Mouse (Mus musculus): ENCODE data around the gene Serpinf1.

Serpinf1 gene

DNA sequence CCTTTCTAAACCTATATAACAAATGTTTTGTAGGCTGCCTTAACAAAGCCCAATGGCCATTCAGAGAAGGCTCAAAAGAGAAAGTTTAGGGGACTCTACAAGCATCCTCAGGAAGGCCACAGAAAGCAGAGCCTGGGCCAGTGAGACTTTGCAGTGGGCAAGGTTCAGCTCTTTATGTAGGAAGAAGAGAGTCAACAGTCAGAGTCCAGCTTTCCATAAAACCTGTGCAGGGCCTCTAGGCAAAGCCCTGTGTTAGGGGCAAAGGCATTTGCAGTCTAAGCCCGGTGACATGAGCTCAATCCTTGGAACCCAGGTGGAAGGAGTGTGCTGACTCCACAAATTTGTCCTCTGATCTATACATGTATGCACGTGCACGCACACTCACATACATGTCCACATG lies 2.0 kb upstream of the Serpinf1 start:
- no peak for TF ChIP-seq POU5F1 (IDR thresholded peaks at IDR 0.05; ENCODE audit: borderline replicate concordance, low read length)
- TF ChIP-seq NANOG (IDR thresholded peaks at IDR 0.05; ENCODE audit: borderline replicate concordance, low read length), result no peak
- TF ChIP-seq CTCF (conservative IDR thresholded peaks at IDR 0.05; ENCODE audit: low read length), result no peak
- Histone ChIP-seq H3K4me3 (replicated peaks; ENCODE audit: low read length) (no peak overlapping the region), H3K36me3 (ENCODE audit: insufficient read depth, low read length) (no peaks in the 10 kb centered on the region), H3K27me3 (ENCODE audit: insufficient read depth, low read length) (peaks cover 42% of the 10 kb centered on the region), H3K9me3 (ENCODE audit: low read length) (no peaks in the 10 kb centered on the region), H3K4me1 (replicated peaks; ENCODE audit: low read depth, low read length) (peaks cover 26% of the 10 kb centered on the region)

- Histone ChIP-seq H3K9me3 (ENCODE audit: low read length) (no peaks in the 10 kb centered on the region), H3K27me3 (ENCODE audit: insufficient read depth, low read length) (peaks cover 39% of the 10 kb centered on the region), H3K4me1 (replicated peaks; ENCODE audit: low read depth, low read length) (peaks cover 26% of the 10 kb centered on the region), H3K36me3 (ENCODE audit: insufficient read depth, low read length) (no peaks in the 10 kb centered on the region), H3K4me3 (replicated peaks; ENCODE audit: low read length) (no peak overlapping the region)
- TF ChIP-seq NANOG (IDR thresholded peaks at IDR 0.05; ENCODE audit: borderline replicate concordance, low read length) (no peak), POU5F1 (IDR thresholded peaks at IDR 0.05; ENCODE audit: borderline replicate concordance, low read length) (no peak), CTCF (conservative IDR thresholded peaks at IDR 0.05; ENCODE audit: low read length) (no peak)
Measured at GRCm38 (mm10) chr11:75424033-75424432, 1.5 kb upstream of the Serpinf1 start.

DNA sequence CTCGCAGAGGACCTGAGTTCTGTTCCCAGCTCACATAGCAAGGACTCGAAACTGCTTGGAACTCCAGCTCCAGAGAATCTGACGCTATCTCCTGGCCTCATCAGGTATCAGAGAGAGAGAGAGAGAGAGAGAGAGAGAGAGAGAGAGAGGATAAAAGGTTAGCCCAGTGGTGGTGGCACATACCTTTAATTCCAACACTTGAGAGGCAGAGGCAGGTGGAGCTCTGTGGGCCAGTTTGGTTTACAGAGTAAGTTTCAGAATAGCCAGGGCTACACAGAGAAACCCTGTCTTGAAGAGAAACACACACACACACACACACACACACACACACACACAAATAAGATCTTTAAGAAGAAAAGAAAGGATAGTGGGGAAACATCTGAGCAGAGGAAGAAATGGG lies 590 bp upstream of the Serpinf1 start:
- H3K4me3 ChIP-seq (replicated peaks; ENCODE audit: low read length), result no peak overlapping the region
- no peak for TF ChIP-seq CTCF (conservative IDR thresholded peaks at IDR 0.05; ENCODE audit: low read length)
- TF ChIP-seq POU5F1 (IDR thresholded peaks at IDR 0.05; ENCODE audit: borderline replicate concordance, low read length), result no peak
- TF ChIP-seq NANOG (IDR thresholded peaks at IDR 0.05; ENCODE audit: borderline replicate concordance, low read length), result no peak
- peaks cover 26% of the 10 kb centered on the region for H3K4me1 ChIP-seq (replicated peaks; ENCODE audit: low read depth, low read length)
- no peaks in the 10 kb centered on the region for H3K36me3 ChIP-seq (ENCODE audit: insufficient read depth, low read length)
- H3K9me3 ChIP-seq (ENCODE audit: low read length), result no peaks in the 10 kb centered on the region
- peaks cover 33% of the 10 kb centered on the region for H3K27me3 ChIP-seq (ENCODE audit: insufficient read depth, low read length)

- TF ChIP-seq CTCF (conservative IDR thresholded peaks at IDR 0.05; ENCODE audit: low read length), result no peak
- TF ChIP-seq POU5F1 (IDR thresholded peaks at IDR 0.05; ENCODE audit: borderline replicate concordance, low read length), result no peak
- no peak for TF ChIP-seq NANOG (IDR thresholded peaks at IDR 0.05; ENCODE audit: borderline replicate concordance, low read length)
- H3K27me3 ChIP-seq (ENCODE audit: insufficient read depth, low read length), result peaks cover 30% of the 10 kb centered on the region
- H3K9me3 ChIP-seq (ENCODE audit: low read length), result no peaks in the 10 kb centered on the region
Measured at GRCm38 (mm10) chr11:75421375-75422012, 1.0 kb downstream of the Serpinf1 start.

DNA sequence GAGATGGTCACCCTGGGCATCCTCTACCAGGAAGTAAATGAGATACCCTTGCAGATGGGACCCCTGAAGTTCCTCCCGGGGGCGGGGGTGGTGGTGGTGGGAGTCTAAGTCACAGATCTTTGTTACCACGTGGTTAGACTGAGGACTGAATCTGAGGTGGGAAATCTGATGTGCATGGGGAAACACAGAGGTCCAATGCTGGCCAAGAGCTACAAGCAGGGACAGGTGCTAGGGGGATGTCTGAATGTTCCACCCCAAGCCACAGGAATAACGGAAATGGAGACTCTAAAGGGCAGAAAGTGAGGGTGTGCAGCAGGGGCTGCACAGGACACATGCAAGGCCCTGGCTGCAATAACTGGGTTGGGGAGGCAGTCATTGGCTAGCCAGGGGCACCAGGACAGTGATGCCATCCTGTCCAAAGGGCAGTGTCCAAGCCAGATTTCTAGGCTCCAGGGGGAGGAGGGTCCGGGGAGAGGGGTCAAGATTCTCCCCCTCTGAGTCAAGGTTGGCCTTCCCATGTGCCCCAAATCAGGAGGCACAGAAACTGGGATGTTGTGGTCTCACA lies 1.6 kb downstream of the Serpinf1 start:
- Histone ChIP-seq H3K9me3 (ENCODE audit: low read length) (no peaks in the 10 kb centered on the region), H3K27me3 (ENCODE audit: insufficient read depth, low read length) (peaks cover 30% of the 10 kb centered on the region), H3K36me3 (ENCODE audit: insufficient read depth, low read length) (no peaks in the 10 kb centered on the region), H3K4me3 (replicated peaks; ENCODE audit: low read length) (no peak overlapping the region), H3K4me1 (replicated peaks; ENCODE audit: low read depth, low read length) (peaks cover 40% of the 10 kb centered on the region)
- no peak for TF ChIP-seq CTCF (conservative IDR thresholded peaks at IDR 0.05; ENCODE audit: low read length)
- TF ChIP-seq POU5F1 (IDR thresholded peaks at IDR 0.05; ENCODE audit: borderline replicate concordance, low read length), result no peak
- TF ChIP-seq NANOG (IDR thresholded peaks at IDR 0.05; ENCODE audit: borderline replicate concordance, low read length), result no peak

More at GRCm38 (mm10) chr11:75421375-75422012, 1.0 kb downstream of the Serpinf1 start:
- Histone ChIP-seq H3K4me1 (replicated peaks; ENCODE audit: low read depth, low read length) (peaks cover 34% of the 10 kb centered on the region), H3K36me3 (ENCODE audit: insufficient read depth, low read length) (no peaks in the 10 kb centered on the region), H3K4me3 (replicated peaks; ENCODE audit: low read length) (peak overlapping the region; percentile 17; the same call in 1 of the 2 replicates)

- no peak overlapping the region for H3K4me3 ChIP-seq (replicated peaks; ENCODE audit: low read length)
- no peaks in the 10 kb centered on the region for H3K36me3 ChIP-seq (ENCODE audit: insufficient read depth, low read length)
- peaks cover 26% of the 10 kb centered on the region for H3K27me3 ChIP-seq (ENCODE audit: insufficient read depth, low read length)
- H3K9me3 ChIP-seq (ENCODE audit: low read length), result no peaks in the 10 kb centered on the region
- peaks cover 48% of the 10 kb centered on the region for H3K4me1 ChIP-seq (replicated peaks; ENCODE audit: low read depth, low read length)
- TF ChIP-seq POU5F1 (IDR thresholded peaks at IDR 0.05; ENCODE audit: borderline replicate concordance, low read length) (no peak), NANOG (IDR thresholded peaks at IDR 0.05; ENCODE audit: borderline replicate concordance, low read length) (no peak), CTCF (conservative IDR thresholded peaks at IDR 0.05; ENCODE audit: low read length) (no peak)
Measured at GRCm38 (mm10) chr11:75420037-75420436, 2.5 kb downstream of the Serpinf1 start.

- Histone ChIP-seq H3K27me3 (ENCODE audit: insufficient read depth, low read length) (0 out of 2 replicates have a peak, but pooled peaks cover 6% of the 10 kb centered on the region), H3K36me3 (ENCODE audit: insufficient read depth, low read length) (no peaks in the 10 kb centered on the region), H3K4me3 (replicated peaks; ENCODE audit: low read length) (peak overlapping the region; percentile 23; the same call in 1 of the 2 replicates), H3K4me1 (replicated peaks; ENCODE audit: low read depth, low read length) (peaks cover 30% of the 10 kb centered on the region), H3K9me3 (ENCODE audit: low read length) (no peaks in the 10 kb centered on the region)
- TF ChIP-seq CTCF (conservative IDR thresholded peaks at IDR 0.05; ENCODE audit: low read length) (no peak), NANOG (IDR thresholded peaks at IDR 0.05; ENCODE audit: borderline replicate concordance, low read length) (no peak), POU5F1 (IDR thresholded peaks at IDR 0.05; ENCODE audit: borderline replicate concordance, low read length) (no peak)
Measured at GRCm38 (mm10) chr11:75415994-75416393, 6.5 kb downstream of the Serpinf1 start.

GRCm38 (mm10) chr11:75415096-75415495 lies 7.4 kb downstream of the Serpinf1 start:
- no peaks in the 10 kb centered on the region for H3K27me3 ChIP-seq (ENCODE audit: insufficient read depth, low read length)
- peaks cover 24% of the 10 kb centered on the region for H3K4me1 ChIP-seq (replicated peaks; ENCODE audit: low read depth, low read length)
- no peaks in the 10 kb centered on the region for H3K36me3 ChIP-seq (ENCODE audit: insufficient read depth, low read length)
- TF ChIP-seq NANOG (IDR thresholded peaks at IDR 0.05; ENCODE audit: borderline replicate concordance, low read length), result no peak
- TF ChIP-seq POU5F1 (IDR thresholded peaks at IDR 0.05; ENCODE audit: borderline replicate concordance, low read length), result no peak
- TF ChIP-seq CTCF (conservative IDR thresholded peaks at IDR 0.05; ENCODE audit: low read length), result no peak
- H3K4me3 ChIP-seq (replicated peaks; ENCODE audit: low read length), result no peak overlapping the region
- H3K9me3 ChIP-seq (ENCODE audit: low read length), result no peaks in the 10 kb centered on the region
